Mouse (Mus musculus) left cerebral cortex, adult 2 months (tissue): ENCODE data around the gene Rgs9. TPM values are rescaled to one million over a fixed set of nuclear protein-coding genes. Genes with fewer than 3 reads are reported as not detected.

Experiments
- DNase-seq, 2 experiments: peaks; one replicate each; pipeline ENCODE4 v3.0.0; 2021 to 2022; ENCODE audit warnings: low spot score in 2 of 2, mixed read lengths in 1 of 2; ENCODE audit errors: extremely low spot score in 1 of 2
- H3K27ac ChIP-seq: fragments of 200-600 bp; 2 replicates; pipeline ENCODE4 v1.8.1; 2022
- H3K4me3 ChIP-seq: fragments of 200-600 bp; 2 replicates; pipeline ENCODE4 v1.8.1; 2022
- CTCF ChIP-seq: fragments of 200-600 bp; IDR thresholded peaks from 2 replicates; pipeline ENCODE4 v1.8.1; 2022; ENCODE audit warnings: antibody characterized with exemption, mild to moderate bottlenecking, moderate library complexity
- intact Hi-C: fragments of 180-260 bp; cut with DNase I; formaldehyde crosslinking; loops from one replicate; pipeline ENCODE4 v1.15.1; 2025
- total RNA-seq, 2 experiments: library from RNA; stranded (reverse); gene quantifications; 2 replicates each; pipeline ENCODE4 v1.2.3; 2021

The Rgs9 gene
- total RNA-seq, 2 experiments from 2014 or later = 20.3 to 44.5 TPM

GRCm38 (mm10) chr11:109258941-109259910 lies 38.7 kb downstream of the Rgs9 start:
- intact Hi-C loops = no loop called here
- H3K27ac ChIP-seq = peak overlapping the region; percentile 56
- TF ChIP-seq CTCF = no peak
- H3K4me3 ChIP-seq = peak overlapping the region; percentile 25
- DNase-seq = peak; percentile 59 to 64

- no peak overlapping the region for H3K4me3 ChIP-seq
- peak; percentile 9; the same call in 1 of the 2 replicates for TF ChIP-seq CTCF
- H3K27ac ChIP-seq = no peak overlapping the region
- intact Hi-C loops = no loop called here
- no peak for DNase-seq
Observed at GRCm38 (mm10) chr11:109257824-109258223, 40.1 kb downstream of the Rgs9 start.

- H3K27ac ChIP-seq = no peak overlapping the region
- DNase-seq = no peak
- intact Hi-C loops = no loop called here
Observed at GRCm38 (mm10) chr11:109255022-109255421, 42.9 kb downstream of the Rgs9 start.

GRCm38 (mm10) chr11:109252483-109252882 lies 45.4 kb downstream of the Rgs9 start:
- H3K27ac ChIP-seq = no peak overlapping the region
- intact Hi-C loops = no loop called here
- no peak for TF ChIP-seq CTCF
- H3K4me3 ChIP-seq = no peak overlapping the region
- DNase-seq = no peak

More at GRCm38 (mm10) chr11:109255022-109255421, 42.9 kb downstream of the Rgs9 start:
- TF ChIP-seq CTCF = no peak
- no peak overlapping the region for H3K4me3 ChIP-seq

- H3K4me3 ChIP-seq = no peak overlapping the region
- H3K27ac ChIP-seq = no peak overlapping the region
- TF ChIP-seq CTCF = no peak
- intact Hi-C loops = no loop called here
- no peak for DNase-seq
Observed at GRCm38 (mm10) chr11:109250566-109250965, 47.4 kb downstream of the Rgs9 start.

- intact Hi-C loops = loop anchor here (5.0 to 10.0 kb wide), 3 partner anchors 50 to 618 kb away; partner anchors contain the start of gene Rgs9
- TF ChIP-seq CTCF = no peak
- H3K27ac ChIP-seq = no peak overlapping the region
- H3K4me3 ChIP-seq = no peak overlapping the region
- no peak for DNase-seq
Observed at GRCm38 (mm10) chr11:109246920-109247319, 51.0 kb downstream of the Rgs9 start.

GRCm38 (mm10) chr11:109244635-109245360 lies 53.1 kb downstream of the Rgs9 start:
- no peak overlapping the region for H3K27ac ChIP-seq
- peak in 1 of 2 experiments; percentile 18 for DNase-seq
- H3K4me3 ChIP-seq = peak overlapping the region; percentile 12; the same call in 1 of the 2 replicates
- peak; percentile 87 for TF ChIP-seq CTCF
- intact Hi-C loops = loop anchor here (2.0 to 10.0 kb wide), 5 partner anchors 53 to 620 kb away; partner anchors contain the start of gene Rgs9

- H3K27ac ChIP-seq = no peak overlapping the region
- no peak for DNase-seq
- TF ChIP-seq CTCF = no peak
- intact Hi-C loops = loop anchor here (5.0 to 10.0 kb wide), 2 partner anchors 182 to 625 kb away; no protein-coding TSS in a partner anchor
- no peak overlapping the region for H3K4me3 ChIP-seq
Observed at GRCm38 (mm10) chr11:109240126-109240525, 57.8 kb downstream of the Rgs9 start.

- Histone ChIP-seq H3K4me3 (no peak overlapping the region), H3K27ac (no peak overlapping the region)
- no peak for DNase-seq
- intact Hi-C loops = no loop called here
- no peak for TF ChIP-seq CTCF
Observed at GRCm38 (mm10) chr11:109238671-109239070, 59.3 kb downstream of the Rgs9 start.

GRCm38 (mm10) chr11:109237796-109238195 lies 60.1 kb downstream of the Rgs9 start:
- Histone ChIP-seq H3K4me3 (no peak overlapping the region), H3K27ac (no peak overlapping the region)
- TF ChIP-seq CTCF = no peak
- intact Hi-C loops = no loop called here
- no peak for DNase-seq

- no peak for TF ChIP-seq CTCF
- intact Hi-C loops = no loop called here
Observed at GRCm38 (mm10) chr11:109233627-109234026, 64.3 kb downstream of the Rgs9 start.

GRCm38 (mm10) chr11:109232811-109233210 lies 65.1 kb downstream of the Rgs9 start:
- Histone ChIP-seq H3K27ac (no peak overlapping the region), H3K4me3 (no peak overlapping the region)
- no peak for TF ChIP-seq CTCF
- no peak for DNase-seq
- intact Hi-C loops = no loop called here

More at GRCm38 (mm10) chr11:109233627-109234026, 64.3 kb downstream of the Rgs9 start:
- Histone ChIP-seq H3K4me3 (no peak overlapping the region), H3K27ac (no peak overlapping the region)
- DNase-seq = no peak
